Mouse (Mus musculus): ENCODE measurements around the gene Macrod1. TPM values are rescaled to one million over a fixed set of nuclear protein-coding genes. Genes with fewer than 3 reads are reported as not detected.

The Macrod1 gene
- polyA plus RNA-seq, 1 experiment, result 61.7 TPM

DNA sequence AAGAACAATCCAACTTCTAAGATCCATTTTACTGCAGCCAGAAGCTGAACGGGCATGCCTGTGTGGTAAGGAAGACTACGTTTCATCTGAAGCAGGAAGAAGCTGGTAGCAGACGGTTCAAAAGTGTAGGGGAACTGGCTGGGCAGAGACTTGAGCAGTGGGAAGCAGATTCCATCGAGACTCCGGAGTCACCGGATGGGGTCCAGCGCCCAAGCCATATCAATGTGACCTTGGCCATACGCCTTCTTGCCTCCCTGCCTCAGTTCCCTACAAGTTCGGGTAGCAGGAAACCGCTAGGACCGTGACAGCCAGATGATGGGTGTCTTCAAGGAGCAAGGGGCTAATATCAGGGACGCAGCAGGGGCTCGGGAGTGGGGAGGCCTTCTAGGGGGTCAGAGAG lies 183.7 kb downstream of the Macrod1 start:
- Histone ChIP-seq H3K27ac (ENCODE audit: insufficient read depth, low read depth, low read length) (peak overlapping the region; percentile 22; the same call in 1 of the 2 replicates), H3K4me3 (ENCODE audit: insufficient read depth, low read depth, low read length) (peak overlapping the region; percentile 74), H3K27me3 (replicated peaks; ENCODE audit: control insufficient read depth, insufficient read depth, low read length) (no peaks in the 10 kb centered on the region), H3K36me3 (ENCODE audit: control insufficient read depth, insufficient read depth, low read length) (no peaks in the 10 kb centered on the region), H3K4me1 (ENCODE audit: control insufficient read depth, insufficient read depth, low read length) (peaks cover 2% of the 10 kb centered on the region; the same call in 1 of the 2 replicates)
- 1% methylated on average over 13 of the region's 13 CpGs for WGBS
- DNase-seq, result no peak
- TF ChIP-seq POLR2A (IDR thresholded peaks at IDR 0.05; ENCODE audit: low read depth, low read length), result no peak
- no peak for TF ChIP-seq CTCF (conservative IDR thresholded peaks at IDR 0.05; ENCODE audit: insufficient read depth, insufficient read length, low read depth, low read length)

- peak within 1 kb of the TSS; percentile 74 for H3K4me3 ChIP-seq (ENCODE audit: insufficient read depth, low read depth, low read length)
- H3K4me1 ChIP-seq (ENCODE audit: control insufficient read depth, insufficient read depth, low read length), result peaks cover 2% of the 10 kb centered on the region; the same call in 1 of the 2 replicates
- H3K27me3 ChIP-seq (replicated peaks; ENCODE audit: control insufficient read depth, insufficient read depth, low read length), result no peaks in the 10 kb centered on the region
- H3K27ac ChIP-seq (ENCODE audit: insufficient read depth, low read depth, low read length), result peak within 1 kb of the TSS; percentile 69; the same call in 1 of the 2 replicates
- DNase-seq, result peak; percentile 96
- under 1% methylated on average over 80 of the region's 80 CpGs for WGBS
- H3K36me3 ChIP-seq (ENCODE audit: control insufficient read depth, insufficient read depth, low read length), result no peaks in the 10 kb centered on the region
- TF ChIP-seq CTCF (conservative IDR thresholded peaks at IDR 0.05; ENCODE audit: insufficient read depth, insufficient read length, low read depth, low read length) (no peak), POLR2A (IDR thresholded peaks at IDR 0.05; ENCODE audit: low read depth, low read length) (no peak)
Observed at GRCm38 (mm10) chr19:7240782-7241690, 184.4 kb downstream of the Macrod1 start, which contains the start of gene Naa40. Naa40 (minus strand) TSS chr19:7241183.

DNA sequence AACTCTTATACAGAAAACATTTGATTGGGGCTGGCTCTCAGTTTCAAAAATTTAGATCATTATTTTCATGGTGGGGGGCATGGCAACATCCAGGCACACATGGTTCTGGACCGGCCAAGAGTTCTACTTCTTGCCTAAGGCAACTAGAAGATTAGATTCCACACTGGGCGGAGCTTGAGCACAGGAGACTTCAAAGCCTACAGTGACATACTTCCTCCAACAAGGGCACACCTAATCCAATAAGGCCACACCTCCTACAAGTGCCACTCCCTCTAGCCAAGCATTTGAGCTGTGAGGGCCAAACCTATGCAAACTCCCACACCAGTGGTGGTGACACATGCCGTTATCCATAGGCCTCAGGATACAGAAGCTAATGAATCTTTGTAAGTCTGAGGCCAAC lies 189.4 kb downstream of the Macrod1 start:
- WGBS, result 76% methylated on average over 3 of the region's 3 CpGs
- Histone ChIP-seq H3K36me3 (ENCODE audit: control insufficient read depth, insufficient read depth, low read length) (no peaks in the 10 kb centered on the region), H3K4me1 (ENCODE audit: control insufficient read depth, insufficient read depth, low read length) (no peaks in the 10 kb centered on the region; the same call in 1 of the 2 replicates), H3K27ac (ENCODE audit: insufficient read depth, low read depth, low read length) (no peak overlapping the region), H3K4me3 (ENCODE audit: insufficient read depth, low read depth, low read length) (no peak overlapping the region), H3K27me3 (replicated peaks; ENCODE audit: control insufficient read depth, insufficient read depth, low read length) (no peaks in the 10 kb centered on the region)
- DNase-seq, result no peak
- no peak for TF ChIP-seq CTCF (conservative IDR thresholded peaks at IDR 0.05; ENCODE audit: insufficient read depth, insufficient read length, low read depth, low read length)
- TF ChIP-seq POLR2A (IDR thresholded peaks at IDR 0.05; ENCODE audit: low read depth, low read length), result no peak

Other genes with a start within 250 kb of the Macrod1 start
- gene Rps6ka4, start 216.2 kb upstream of the Macrod1 start, polyA plus RNA-seq (2012; rRNA removed), result 19.9 and 22.8 TPM in 2 replicates
- 2.1 and 2.2 TPM in 2 replicates for gene Ccdc88b, start 198.6 kb upstream of the Macrod1 start, polyA plus RNA-seq (2012; rRNA removed)
- gene Trmt112, start 147.1 kb upstream of the Macrod1 start, polyA plus RNA-seq (2012; rRNA removed), result 133 and 146 TPM in 2 replicates
- gene Prdx5, start 146.7 kb upstream of the Macrod1 start, polyA plus RNA-seq (2012; rRNA removed), result 1,575 and 2,285 TPM in 2 replicates
- gene Esrra, start 135.0 kb upstream of the Macrod1 start, polyA plus RNA-seq (2012; rRNA removed), result 134 and 155 TPM in 2 replicates
- gene Catsperz, start 131.4 kb upstream of the Macrod1 start, polyA plus RNA-seq (2012; rRNA removed), result 0.44 and 0.99 TPM in 2 replicates
- 0.07 and 0.08 TPM in 2 replicates for gene Kcnk4, start 122.3 kb upstream of the Macrod1 start, polyA plus RNA-seq (2012; rRNA removed)
- gene Bad, start 114.9 kb upstream of the Macrod1 start, polyA plus RNA-seq (2012; rRNA removed), result 75.4 and 83.1 TPM in 2 replicates
- 78.4 and 91.7 TPM in 2 replicates for gene Gpr137, start 114.3 kb upstream of the Macrod1 start, polyA plus RNA-seq (2012; rRNA removed)
- gene Ppp1r14b, start 81.8 kb upstream of the Macrod1 start, polyA plus RNA-seq (2012; rRNA removed), result 48.7 and 55.3 TPM in 2 replicates
- 40.2 and 53.7 TPM in 2 replicates for gene Plcb3, start 80.3 kb upstream of the Macrod1 start, polyA plus RNA-seq (2012; rRNA removed)
- 96.3 and 136 TPM in 2 replicates for gene Fkbp2, start 76.3 kb upstream of the Macrod1 start, polyA plus RNA-seq (2012; rRNA removed)
- 82.9 and 83.0 TPM in 2 replicates for gene Vegfb, start 69.2 kb upstream of the Macrod1 start, polyA plus RNA-seq (2012; rRNA removed)
- 48.8 and 50.1 TPM in 2 replicates for gene Dnajc4, start 64.2 kb upstream of the Macrod1 start, polyA plus RNA-seq (2012; rRNA removed)
- 58.3 and 63.4 TPM in 2 replicates for gene Nudt22, start 60.7 kb upstream of the Macrod1 start, polyA plus RNA-seq (2012; rRNA removed)
- gene Trpt1, start 60.7 kb upstream of the Macrod1 start, polyA plus RNA-seq (2012; rRNA removed), result 19.3 and 22.5 TPM in 2 replicates
- gene Fermt3, start 37.3 kb upstream of the Macrod1 start, polyA plus RNA-seq (2012; rRNA removed), result 5.2 and 9.2 TPM in 2 replicates
- 40.6 and 51.4 TPM in 2 replicates for gene Stip1, start 16.8 kb upstream of the Macrod1 start, polyA plus RNA-seq (2012; rRNA removed)
- 23.1 and 25.1 TPM in 2 replicates for gene Flrt1, start 48.9 kb downstream of the Macrod1 start, polyA plus RNA-seq (2012; rRNA removed)
- 122 and 126 TPM in 2 replicates for gene Otub1, start 149.5 kb downstream of the Macrod1 start, polyA plus RNA-seq (2012; rRNA removed)
- gene Cox8a, start 160.8 kb downstream of the Macrod1 start, polyA plus RNA-seq (2012; rRNA removed), result 3,607 and 3,750 TPM in 2 replicates
- gene Naa40, start 184.4 kb downstream of the Macrod1 start, polyA plus RNA-seq (2012; rRNA removed), result 23.7 and 26.2 TPM in 2 replicates
- 1.5 and 1.8 TPM in 2 replicates for gene Rcor2, start 210.5 kb downstream of the Macrod1 start, polyA plus RNA-seq (2012; rRNA removed)